Mouse (Mus musculus): ENCODE data around the gene Nomo1.

GRCm38 (mm10) chr7:46025436-46025835 is 8.1 kb upstream of the Nomo1 start:
- TF ChIP-seq CTCF (IDR thresholded peaks at IDR 0.05; ENCODE audit: low read depth, low read length) (no peak), POLR2A (IDR thresholded peaks at IDR 0.05; ENCODE audit: extremely low read depth, insufficient read depth, low read length) (no peak)

Measured in liver, adult 2 months (tissue).